Mouse (Mus musculus): ENCODE results near the gene E130309D02Rik. TPM values are rescaled to one million over a fixed set of nuclear protein-coding genes. Genes with fewer than 3 reads are reported as not detected.

Gene E130309D02Rik
- polyA plus RNA-seq, 1 experiment, result 24.9 TPM

GRCm38 (mm10) chr5:143298391-143298790, 16.8 kb downstream of the E130309D02Rik start:
- H3K27ac ChIP-seq (ENCODE audit: insufficient read depth, low read length), result no peak overlapping the region
- no peak overlapping the region for H3K4me3 ChIP-seq (ENCODE audit: extremely low read depth, insufficient read depth, insufficient read length)
- peaks cover 22% of the 10 kb centered on the region for H3K36me3 ChIP-seq (ENCODE audit: control insufficient read depth, insufficient read depth, low read length)
- peaks cover 3% of the 10 kb centered on the region; the same call in 1 of the 2 replicates for H3K4me1 ChIP-seq (ENCODE audit: control insufficient read depth, insufficient read depth, insufficient read length)
- H3K27me3 ChIP-seq (ENCODE audit: control insufficient read depth, insufficient read depth, low read length), result peaks cover 5% of the 10 kb centered on the region
- no peak for TF ChIP-seq POLR2A (IDR thresholded peaks at IDR 0.05; ENCODE audit: low read depth, low read length)
- no peak for TF ChIP-seq CTCF (IDR thresholded peaks at IDR 0.05; ENCODE audit: extremely low read depth, insufficient read depth, insufficient read length, insufficient replicate concordance)
- DNase-seq (ENCODE audit: low read depth in 1 of 2, low spot score in 2 of 2), result no peak
- WGBS, result 93% methylated on average over 7 of the region's 7 CpGs

GRCm38 (mm10) chr5:143297986-143298385, 17.2 kb downstream of the E130309D02Rik start:
- no peak for DNase-seq (ENCODE audit: low read depth in 1 of 2, low spot score in 2 of 2)
- WGBS, result 91% methylated on average over 9 of the region's 9 CpGs
- TF ChIP-seq POLR2A (IDR thresholded peaks at IDR 0.05; ENCODE audit: low read depth, low read length) (no peak), CTCF (IDR thresholded peaks at IDR 0.05; ENCODE audit: extremely low read depth, insufficient read depth, insufficient read length, insufficient replicate concordance) (no peak)

GRCm38 (mm10) chr5:143295330-143295729, 19.8 kb downstream of the E130309D02Rik start:
- Histone ChIP-seq H3K4me3 (ENCODE audit: extremely low read depth, insufficient read depth, insufficient read length) (no peak overlapping the region), H3K36me3 (ENCODE audit: control insufficient read depth, insufficient read depth, low read length) (peaks cover 3% of the 10 kb centered on the region; the same call in 1 of the 2 replicates), H3K4me1 (ENCODE audit: control insufficient read depth, insufficient read depth, insufficient read length) (peaks cover 4% of the 10 kb centered on the region; the same call in 1 of the 2 replicates), H3K27ac (ENCODE audit: insufficient read depth, low read length) (no peak overlapping the region), H3K27me3 (ENCODE audit: control insufficient read depth, insufficient read depth, low read length) (peaks cover 11% of the 10 kb centered on the region)
- no peak for DNase-seq (ENCODE audit: low read depth in 1 of 2, low spot score in 2 of 2)
- WGBS, result 90% methylated on average over 2 of the region's 2 CpGs
- no peak for TF ChIP-seq CTCF (IDR thresholded peaks at IDR 0.05; ENCODE audit: extremely low read depth, insufficient read depth, insufficient read length, insufficient replicate concordance)
- TF ChIP-seq POLR2A (IDR thresholded peaks at IDR 0.05; ENCODE audit: low read depth, low read length), result no peak

More at GRCm38 (mm10) chr5:143297986-143298385, 17.2 kb downstream of the E130309D02Rik start:
- H3K27ac ChIP-seq (ENCODE audit: insufficient read depth, low read length), result no peak overlapping the region
- H3K4me3 ChIP-seq (ENCODE audit: extremely low read depth, insufficient read depth, insufficient read length), result no peak overlapping the region
- peaks cover 9% of the 10 kb centered on the region for H3K27me3 ChIP-seq (ENCODE audit: control insufficient read depth, insufficient read depth, low read length)
- H3K36me3 ChIP-seq (ENCODE audit: control insufficient read depth, insufficient read depth, low read length), result peaks cover 19% of the 10 kb centered on the region
- H3K4me1 ChIP-seq (ENCODE audit: control insufficient read depth, insufficient read depth, insufficient read length), result peaks cover 4% of the 10 kb centered on the region; the same call in 1 of the 2 replicates

- WGBS, result 81% methylated on average over 3 of the region's 3 CpGs
- Histone ChIP-seq H3K27me3 (ENCODE audit: control insufficient read depth, insufficient read depth, low read length) (peaks cover 11% of the 10 kb centered on the region), H3K36me3 (ENCODE audit: control insufficient read depth, insufficient read depth, low read length) (peaks cover 2% of the 10 kb centered on the region; the same call in 1 of the 2 replicates), H3K27ac (ENCODE audit: insufficient read depth, low read length) (no peak overlapping the region), H3K4me3 (ENCODE audit: extremely low read depth, insufficient read depth, insufficient read length) (no peak overlapping the region), H3K4me1 (ENCODE audit: control insufficient read depth, insufficient read depth, insufficient read length) (peaks cover 4% of the 10 kb centered on the region; the same call in 1 of the 2 replicates)
- DNase-seq (ENCODE audit: low read depth in 1 of 2, low spot score in 2 of 2), result no peak
- TF ChIP-seq CTCF (IDR thresholded peaks at IDR 0.05; ENCODE audit: extremely low read depth, insufficient read depth, insufficient read length, insufficient replicate concordance) (no peak), POLR2A (IDR thresholded peaks at IDR 0.05; ENCODE audit: low read depth, low read length) (no peak)
Observed at GRCm38 (mm10) chr5:143294862-143295261, 20.3 kb downstream of the E130309D02Rik start.

- Histone ChIP-seq H3K4me3 (ENCODE audit: extremely low read depth, insufficient read depth, insufficient read length) (no peak within 1 kb of the TSS), H3K4me1 (ENCODE audit: control insufficient read depth, insufficient read depth, insufficient read length) (peaks cover 4% of the 10 kb centered on the region; the same call in 1 of the 2 replicates), H3K27me3 (ENCODE audit: control insufficient read depth, insufficient read depth, low read length) (peaks cover 11% of the 10 kb centered on the region), H3K36me3 (ENCODE audit: control insufficient read depth, insufficient read depth, low read length) (no peaks in the 10 kb centered on the region), H3K27ac (ENCODE audit: insufficient read depth, low read length) (no peak within 1 kb of the TSS)
- TF ChIP-seq CTCF (IDR thresholded peaks at IDR 0.05; ENCODE audit: extremely low read depth, insufficient read depth, insufficient read length, insufficient replicate concordance), result no peak
- no peak for TF ChIP-seq POLR2A (IDR thresholded peaks at IDR 0.05; ENCODE audit: low read depth, low read length)
- 6% methylated on average over 35 of the region's 38 CpGs for WGBS
- DNase-seq (ENCODE audit: low read depth in 1 of 2, low spot score in 2 of 2), result no peak
Observed at GRCm38 (mm10) chr5:143293404-143293803, 21.8 kb downstream of the E130309D02Rik start, which contains the start of gene Zfp853. Gene Zfp853, minus strand, starts transcription at chr5:143293623.

GRCm38 (mm10) chr5:143292879-143293278, 22.3 kb downstream of the E130309D02Rik start:
- peaks cover 4% of the 10 kb centered on the region; the same call in 1 of the 2 replicates for H3K4me1 ChIP-seq (ENCODE audit: control insufficient read depth, insufficient read depth, insufficient read length)
- TF ChIP-seq POLR2A (IDR thresholded peaks at IDR 0.05; ENCODE audit: low read depth, low read length) (no peak), CTCF (IDR thresholded peaks at IDR 0.05; ENCODE audit: extremely low read depth, insufficient read depth, insufficient read length, insufficient replicate concordance) (no peak)
- WGBS, result 5% methylated on average over 15 of the region's 19 CpGs
- H3K27ac ChIP-seq (ENCODE audit: insufficient read depth, low read length), result no peak overlapping the region
- peaks cover 11% of the 10 kb centered on the region for H3K27me3 ChIP-seq (ENCODE audit: control insufficient read depth, insufficient read depth, low read length)
- H3K4me3 ChIP-seq (ENCODE audit: extremely low read depth, insufficient read depth, insufficient read length), result no peak overlapping the region
- H3K36me3 ChIP-seq (ENCODE audit: control insufficient read depth, insufficient read depth, low read length), result no peaks in the 10 kb centered on the region
- DNase-seq (ENCODE audit: low read depth in 1 of 2, low spot score in 2 of 2), result no peak

- Histone ChIP-seq H3K36me3 (ENCODE audit: control insufficient read depth, insufficient read depth, low read length) (no peaks in the 10 kb centered on the region), H3K4me3 (ENCODE audit: extremely low read depth, insufficient read depth, insufficient read length) (no peak overlapping the region), H3K4me1 (ENCODE audit: control insufficient read depth, insufficient read depth, insufficient read length) (peaks cover 8% of the 10 kb centered on the region; the same call in 1 of the 2 replicates), H3K27ac (ENCODE audit: insufficient read depth, low read length) (no peak overlapping the region), H3K27me3 (ENCODE audit: control insufficient read depth, insufficient read depth, low read length) (peaks cover 14% of the 10 kb centered on the region)
- WGBS, result 73% methylated on average over 9 of the region's 9 CpGs
- TF ChIP-seq POLR2A (IDR thresholded peaks at IDR 0.05; ENCODE audit: low read depth, low read length) (no peak), CTCF (IDR thresholded peaks at IDR 0.05; ENCODE audit: extremely low read depth, insufficient read depth, insufficient read length, insufficient replicate concordance) (no peak)
- DNase-seq (ENCODE audit: low read depth in 1 of 2, low spot score in 2 of 2), result no peak
Observed at GRCm38 (mm10) chr5:143289299-143289698, 25.9 kb downstream of the E130309D02Rik start.

Measured in spleen, adult 2 months (tissue).